Mouse (Mus musculus) liver, postnatal 0 days (tissue): Measurements from ENCODE around the gene Taok3. TPM values are rescaled to one million over a fixed set of nuclear protein-coding genes. Genes with fewer than 3 reads are reported as not detected.

Experiments used
- ATAC-seq: fragments of 200-750 bp; cut with Nextera tagmentation; 2 replicates; pipeline ENCODE4 v1.8.0; 2017; ENCODE audit warnings: mild to moderate bottlenecking, moderate library complexity
- DNase-seq: peaks from one replicate; pipeline ENCODE4 v3.0.0-alpha.2; 2016
- H3K27ac ChIP-seq: fragments of 300-500 bp; sonication (generic); 2 replicates; pipeline ENCODE4 v1.5.1; 2014; ENCODE audit warnings: antibody characterized with exemption, moderate library complexity, mild to moderate bottlenecking, low read depth
- H3K27me3 ChIP-seq: fragments of 300-500 bp; sonication (generic); 2 replicates; pipeline ENCODE4 v1.6.1; 2014; ENCODE audit warnings: low read length, control low read depth, mixed read lengths; ENCODE audit not compliant: insufficient read depth
- H3K36me3 ChIP-seq: fragments of 300-500 bp; sonication (generic); replicated peaks from 2 replicates; pipeline ENCODE4 v1.6.1; 2014; ENCODE audit warnings: mild to moderate bottlenecking, control low read depth, low read length, moderate library complexity, mixed read lengths; ENCODE audit not compliant: insufficient read depth
- H3K4me1 ChIP-seq: fragments of 300-500 bp; sonication (generic); 2 replicates; pipeline ENCODE4 v1.6.1; 2014; ENCODE audit warnings: antibody characterized with exemption, mild to moderate bottlenecking, control low read depth; ENCODE audit not compliant: insufficient read depth
- H3K4me2 ChIP-seq: fragments of 300-500 bp; sonication (generic); 2 replicates; pipeline ENCODE4 v1.6.1; 2014; ENCODE audit warnings: low read depth, mild to moderate bottlenecking, low read length, moderate library complexity, mixed read lengths
- H3K4me3 ChIP-seq: fragments of 300-500 bp; sonication (generic); 2 replicates; pipeline ENCODE4 v1.5.1; 2014; ENCODE audit warnings: low read depth, low read length
- H3K9ac ChIP-seq: fragments of 300-500 bp; sonication (generic); replicated peaks from 2 replicates; pipeline ENCODE4 v1.6.1; 2014; ENCODE audit warnings: mild to moderate bottlenecking, moderate library complexity
- H3K9me3 ChIP-seq: fragments of 300-500 bp; sonication (generic); 2 replicates; pipeline ENCODE4 v1.6.1; 2016; ENCODE audit warnings: mild to moderate bottlenecking, control low read depth, low read length, mixed read lengths
- CTCF ChIP-seq: sonication (generic); IDR thresholded peaks from 2 replicates; pipeline ENCODE4 v1.5.1; 2016; ENCODE audit warnings: antibody characterized with exemption, low read depth
- EP300 ChIP-seq: IDR thresholded peaks from 2 replicates; pipeline ENCODE4 v1.6.1; 2016; ENCODE audit warnings: antibody characterized with exemption, low read depth, mild to moderate bottlenecking
- WGBS: fragments of 180-500 bp; shearing (Covaris S2); extraction: QIAGEN DNeasy Blood & Tissue Kit; methylation state at CpG from one replicate; pipeline ENCODE4 v1.1.7; 2014; ENCODE audit not compliant: insufficient replicate concordance; 5-methylcytosine and 5-hydroxymethylcytosine counted together
- polyA plus RNA-seq: library from polyadenylated mRNA; unstranded; fragments of >200 nt; fragmentation: Nextera tagmentation; extraction: Ambion mirVana; gene quantifications from 2 replicates; pipeline ENCODE4 v1.2.1, GENCODE M21; 2015

The Taok3 gene
- polyA plus RNA-seq, 1 experiment from 2014 or later: 41.9 TPM

- H3K27ac ChIP-seq: peak overlapping the region; percentile 97
- H3K36me3 ChIP-seq: peaks cover 23% of the 10 kb centered on the region
- peak overlapping the region; percentile 96 for H3K9ac ChIP-seq
- no peaks in the 10 kb centered on the region for H3K9me3 ChIP-seq
- H3K4me1 ChIP-seq: peaks cover 17% of the 10 kb centered on the region
- peak overlapping the region; percentile 82 for H3K4me2 ChIP-seq
- H3K4me3 ChIP-seq: peak overlapping the region; percentile 91
- TF ChIP-seq CTCF (no peak), EP300 (no peak)
- no peaks in the 10 kb centered on the region for H3K27me3 ChIP-seq
- DNase-seq: peak; percentile 62
- peak; percentile 3; the same call in 1 of the 2 replicates for ATAC-seq
- under 1% methylated on average over 43 of the region's 43 CpGs for WGBS
Measured at GRCm38 (mm10) chr5:117115193-117115767, 4.6 kb upstream of the Taok3 start.

GRCm38 (mm10) chr5:117115836-117116366 is 4.0 kb upstream of the Taok3 start, which contains the start of gene Suds3:
Suds3 (minus strand) TSS chr5:117116113.
- TF ChIP-seq CTCF (peak; percentile 99), EP300 (peak; percentile 68)
- Histone ChIP-seq H3K4me1 (peaks cover 17% of the 10 kb centered on the region), H3K27me3 (no peaks in the 10 kb centered on the region), H3K4me3 (peak within 1 kb of the TSS; percentile 91), H3K36me3 (peaks cover 23% of the 10 kb centered on the region), H3K27ac (peak within 1 kb of the TSS; percentile 97), H3K9me3 (no peaks in the 10 kb centered on the region), H3K4me2 (peak within 1 kb of the TSS; percentile 82), H3K9ac (peak within 1 kb of the TSS; percentile 96)
- DNase-seq (peak; percentile 96), ATAC-seq (peak; percentile 66)
- 1% methylated on average over 50 of the region's 59 CpGs for WGBS

GRCm38 (mm10) chr5:117116660-117117059 is 3.3 kb upstream of the Taok3 start:
- peaks cover 24% of the 10 kb centered on the region for H3K4me1 ChIP-seq
- no peak overlapping the region for H3K9ac ChIP-seq
- DNase-seq (no peak), ATAC-seq (no peak)
- no peak overlapping the region for H3K4me3 ChIP-seq
- H3K4me2 ChIP-seq: no peak overlapping the region
- no peaks in the 10 kb centered on the region for H3K9me3 ChIP-seq
- TF ChIP-seq CTCF (no peak), EP300 (no peak)
- WGBS: 39% methylated on average over 2 of the region's 2 CpGs
- H3K27ac ChIP-seq: peak overlapping the region; percentile 97
- H3K27me3 ChIP-seq: no peaks in the 10 kb centered on the region
- peaks cover 16% of the 10 kb centered on the region for H3K36me3 ChIP-seq

- no peak for DNase-seq
- H3K4me2 ChIP-seq: no peak overlapping the region
- H3K36me3 ChIP-seq: peaks cover 11% of the 10 kb centered on the region; the same call in 1 of the 2 replicates
- peaks cover 25% of the 10 kb centered on the region for H3K4me1 ChIP-seq
- no peak overlapping the region for H3K9ac ChIP-seq
- no peaks in the 10 kb centered on the region for H3K27me3 ChIP-seq
- H3K27ac ChIP-seq: peak overlapping the region; percentile 97
- no peak for ATAC-seq
- no peaks in the 10 kb centered on the region for H3K9me3 ChIP-seq
- TF ChIP-seq EP300 (no peak), CTCF (no peak)
- 74% methylated on average over 2 of the region's 2 CpGs for WGBS
- no peak overlapping the region for H3K4me3 ChIP-seq
Measured at GRCm38 (mm10) chr5:117117241-117117640, 2.7 kb upstream of the Taok3 start.

GRCm38 (mm10) chr5:117117716-117118115 is 2.2 kb upstream of the Taok3 start:
- Histone ChIP-seq H3K4me2 (no peak overlapping the region), H3K36me3 (peaks cover 6% of the 10 kb centered on the region; the same call in 1 of the 2 replicates), H3K9ac (no peak overlapping the region), H3K27me3 (no peaks in the 10 kb centered on the region), H3K27ac (peak overlapping the region; percentile 97), H3K9me3 (no peaks in the 10 kb centered on the region), H3K4me3 (no peak overlapping the region), H3K4me1 (peaks cover 30% of the 10 kb centered on the region)
- ATAC-seq: no peak
- WGBS: 41% methylated on average over 7 of the region's 7 CpGs
- no peak for DNase-seq
- TF ChIP-seq EP300: no peak
- no peak for TF ChIP-seq CTCF

GRCm38 (mm10) chr5:117118220-117118619 is 1.7 kb upstream of the Taok3 start:
- peaks cover 2% of the 10 kb centered on the region; the same call in 1 of the 2 replicates for H3K36me3 ChIP-seq
- peak overlapping the region; percentile 97 for H3K27ac ChIP-seq
- H3K4me3 ChIP-seq: no peak overlapping the region
- TF ChIP-seq EP300 (no peak), CTCF (no peak)
- peaks cover 33% of the 10 kb centered on the region for H3K4me1 ChIP-seq
- 46% methylated on average over 2 of the region's 2 CpGs for WGBS
- H3K4me2 ChIP-seq: peak overlapping the region; percentile 88; the same call in 1 of the 2 replicates
- ATAC-seq (no peak), DNase-seq (no peak)
- H3K27me3 ChIP-seq: no peaks in the 10 kb centered on the region
- H3K9ac ChIP-seq: no peak overlapping the region
- no peaks in the 10 kb centered on the region for H3K9me3 ChIP-seq
